Mouse (Mus musculus): ENCODE data around the gene Pard3. TPM values are rescaled to one million over a fixed set of nuclear protein-coding genes. Genes with fewer than 3 reads are reported as not detected.

Pard3 gene
- polyA plus RNA-seq, 1 experiment from 2014 or later: 7.0 TPM

DNA sequence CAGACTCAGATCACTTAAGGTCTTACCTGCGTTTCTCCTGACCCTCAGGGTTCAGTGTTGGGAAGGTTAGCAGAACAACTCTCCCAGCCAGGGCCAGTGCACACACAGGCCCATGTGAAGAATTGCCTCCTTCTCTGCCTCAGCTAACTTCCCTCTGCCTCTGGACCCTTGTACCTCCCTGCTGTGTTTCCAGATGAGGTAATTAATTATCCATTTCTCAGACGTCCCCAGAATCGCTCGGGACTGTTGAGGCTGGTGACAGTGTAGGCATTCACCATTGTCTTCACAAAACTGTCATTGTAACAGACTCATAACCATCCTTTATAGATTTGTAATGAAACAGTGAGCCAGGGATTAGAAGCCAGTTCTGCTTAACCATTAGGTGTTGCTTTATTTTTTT lies 143.8 kb downstream of the Pard3 start:
- H3K27me3 ChIP-seq (ENCODE audit: control insufficient read depth, insufficient read depth, low read depth, low read length): no peaks in the 10 kb centered on the region
- no peak overlapping the region for H3K4me3 ChIP-seq (ENCODE audit: low read depth, low read length)
- H3K9ac ChIP-seq (ENCODE audit: low read depth, low read length): no peak overlapping the region
- H3K9me3 ChIP-seq (replicated peaks; ENCODE audit: control insufficient read depth, low read length): no peaks in the 10 kb centered on the region
- H3K4me2 ChIP-seq (ENCODE audit: low read depth, low read length): no peak overlapping the region
- WGBS (ENCODE audit: insufficient replicate concordance): 44% methylated on average over 4 of the region's 4 CpGs
- ATAC-seq (ENCODE audit: low read depth): no peak
- no peak overlapping the region for H3K27ac ChIP-seq (ENCODE audit: low read length)
- no peaks in the 10 kb centered on the region for H3K4me1 ChIP-seq (ENCODE audit: control insufficient read depth, low read depth, low read length)
- H3K36me3 ChIP-seq (ENCODE audit: control insufficient read depth, insufficient read depth): no peaks in the 10 kb centered on the region

DNA sequence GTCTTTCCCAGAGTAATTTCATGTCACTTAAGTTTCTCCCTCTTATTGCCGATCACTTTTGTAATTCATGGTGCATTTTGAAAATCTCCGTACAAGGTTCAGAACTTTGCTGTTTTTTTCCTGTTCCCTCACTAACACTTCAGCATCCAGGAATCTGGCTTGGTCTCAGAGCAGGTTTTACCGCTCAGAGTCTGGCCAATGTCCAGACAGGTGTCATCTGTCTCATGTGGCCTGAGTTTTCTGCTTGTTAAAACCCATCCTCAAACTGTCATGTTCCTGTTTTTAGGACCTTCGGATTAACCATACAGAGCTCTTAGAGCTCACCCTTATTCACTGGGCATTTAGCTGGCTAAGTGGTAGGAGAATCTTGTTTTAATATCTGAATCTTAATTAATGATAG lies 146.9 kb downstream of the Pard3 start:
- H3K27me3 ChIP-seq (ENCODE audit: control insufficient read depth, insufficient read depth, low read depth, low read length): no peaks in the 10 kb centered on the region
- 71% methylated on average over 4 of the region's 4 CpGs for WGBS (ENCODE audit: insufficient replicate concordance)
- H3K4me2 ChIP-seq (ENCODE audit: low read depth, low read length): no peak overlapping the region
- H3K4me3 ChIP-seq (ENCODE audit: low read depth, low read length): no peak overlapping the region
- no peaks in the 10 kb centered on the region for H3K9me3 ChIP-seq (replicated peaks; ENCODE audit: control insufficient read depth, low read length)
- no peak for ATAC-seq (ENCODE audit: low read depth)
- H3K27ac ChIP-seq (ENCODE audit: low read length): no peak overlapping the region
- no peak overlapping the region for H3K9ac ChIP-seq (ENCODE audit: low read depth, low read length)
- H3K36me3 ChIP-seq (ENCODE audit: control insufficient read depth, insufficient read depth): no peaks in the 10 kb centered on the region
- H3K4me1 ChIP-seq (ENCODE audit: control insufficient read depth, low read depth, low read length): no peaks in the 10 kb centered on the region

DNA sequence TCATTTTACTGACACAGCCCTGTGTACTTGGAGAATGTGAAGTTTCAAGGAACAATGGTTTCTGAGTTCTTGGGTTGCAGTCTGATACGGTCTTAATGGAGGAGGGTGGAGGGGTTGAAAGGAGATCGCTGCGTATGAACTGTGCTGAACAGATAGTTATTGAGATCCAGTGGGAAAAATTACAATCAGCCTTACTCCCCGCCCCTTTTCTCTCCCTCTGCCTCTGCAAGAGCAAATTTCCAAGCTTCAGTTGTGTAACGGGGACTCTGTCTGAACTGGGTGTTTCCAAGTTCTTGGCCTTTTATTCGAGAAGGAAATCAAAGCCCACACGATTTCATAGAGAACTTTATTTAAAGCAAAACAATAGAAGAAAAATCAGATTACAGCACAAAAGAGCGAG lies 150.6 kb downstream of the Pard3 start:
- no peak for ATAC-seq (ENCODE audit: low read depth)
- H3K27me3 ChIP-seq (ENCODE audit: control insufficient read depth, insufficient read depth, low read depth, low read length): no peaks in the 10 kb centered on the region
- H3K4me1 ChIP-seq (ENCODE audit: control insufficient read depth, low read depth, low read length): no peaks in the 10 kb centered on the region
- H3K4me3 ChIP-seq (ENCODE audit: low read depth, low read length): no peak overlapping the region
- H3K9me3 ChIP-seq (replicated peaks; ENCODE audit: control insufficient read depth, low read length): no peaks in the 10 kb centered on the region
- WGBS (ENCODE audit: insufficient replicate concordance): 64% methylated on average over 8 of the region's 8 CpGs
- H3K36me3 ChIP-seq (ENCODE audit: control insufficient read depth, insufficient read depth): no peaks in the 10 kb centered on the region
- no peak overlapping the region for H3K27ac ChIP-seq (ENCODE audit: low read length)
- H3K9ac ChIP-seq (ENCODE audit: low read depth, low read length): no peak overlapping the region
- H3K4me2 ChIP-seq (ENCODE audit: low read depth, low read length): no peak overlapping the region

DNA sequence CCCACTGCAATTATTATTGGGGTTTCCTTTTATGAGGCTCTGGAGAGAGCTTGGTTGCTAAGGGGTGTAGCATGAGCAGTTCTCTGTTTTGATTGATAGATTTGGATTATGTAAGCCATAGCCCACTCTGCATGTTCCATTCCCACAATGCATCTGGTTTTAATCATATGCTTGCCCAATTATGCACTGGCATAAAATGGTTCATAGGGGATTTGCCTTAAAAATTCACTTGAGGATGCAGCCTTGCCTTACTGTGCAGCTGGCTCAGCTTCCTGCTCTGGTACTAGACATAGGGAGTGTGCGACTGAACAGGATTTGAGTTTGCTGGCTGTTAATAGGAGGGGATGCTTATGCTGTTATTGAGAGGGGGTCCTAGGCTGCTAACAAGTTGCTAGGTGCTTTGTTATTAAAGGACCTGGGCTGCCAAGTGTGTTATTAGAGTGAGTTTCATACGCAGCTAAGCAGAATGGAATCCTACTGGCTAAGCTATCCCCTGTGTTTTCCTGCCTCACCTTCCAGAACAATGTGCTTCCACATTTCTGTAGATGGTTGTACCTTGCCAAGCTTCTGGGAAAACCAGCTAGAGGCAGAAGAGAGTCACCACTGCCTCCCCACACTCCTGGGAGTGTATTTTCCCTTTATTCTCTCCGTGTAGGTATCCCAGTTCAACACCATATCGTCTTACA lies 151.2 kb downstream of the Pard3 start:
- no peak overlapping the region for H3K4me2 ChIP-seq (ENCODE audit: low read depth, low read length)
- H3K9me3 ChIP-seq (replicated peaks; ENCODE audit: control insufficient read depth, low read length): no peaks in the 10 kb centered on the region
- H3K9ac ChIP-seq (ENCODE audit: low read depth, low read length): no peak overlapping the region
- no peaks in the 10 kb centered on the region for H3K4me1 ChIP-seq (ENCODE audit: control insufficient read depth, low read depth, low read length)
- WGBS (ENCODE audit: insufficient replicate concordance): 66% methylated on average over 4 of the region's 4 CpGs
- no peak overlapping the region for H3K27ac ChIP-seq (ENCODE audit: low read length)
- no peak for ATAC-seq (ENCODE audit: low read depth)
- no peaks in the 10 kb centered on the region for H3K27me3 ChIP-seq (ENCODE audit: control insufficient read depth, insufficient read depth, low read depth, low read length)
- no peak overlapping the region for H3K4me3 ChIP-seq (ENCODE audit: low read depth, low read length)
- H3K36me3 ChIP-seq (ENCODE audit: control insufficient read depth, insufficient read depth): no peaks in the 10 kb centered on the region

DNA sequence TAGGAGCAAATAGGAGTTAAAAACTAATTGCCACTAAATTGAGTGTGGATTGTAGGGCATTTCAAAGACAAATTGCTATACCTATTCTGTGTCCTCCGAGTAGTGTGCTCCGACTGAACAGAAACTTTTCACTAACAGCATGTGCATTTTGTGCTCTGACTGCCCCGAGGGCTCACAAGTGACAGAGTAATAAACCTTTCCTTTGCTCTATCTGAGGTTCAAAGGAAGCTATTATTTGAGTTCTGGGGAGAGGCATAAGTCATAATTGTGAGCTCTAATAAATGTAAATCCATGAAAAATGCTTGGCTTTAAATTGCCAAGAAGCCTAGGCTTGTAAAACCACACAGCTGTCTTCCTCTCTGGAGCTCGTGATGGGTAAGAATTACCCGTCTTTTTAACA lies 156.5 kb downstream of the Pard3 start:
- WGBS (ENCODE audit: insufficient replicate concordance): 61% methylated on average over 5 of the region's 5 CpGs
- no peak for ATAC-seq (ENCODE audit: low read depth)
- no peak overlapping the region for H3K4me2 ChIP-seq (ENCODE audit: low read depth, low read length)
- no peak overlapping the region for H3K4me3 ChIP-seq (ENCODE audit: low read depth, low read length)
- H3K9me3 ChIP-seq (replicated peaks; ENCODE audit: control insufficient read depth, low read length): no peaks in the 10 kb centered on the region
- H3K27me3 ChIP-seq (ENCODE audit: control insufficient read depth, insufficient read depth, low read depth, low read length): no peaks in the 10 kb centered on the region
- H3K4me1 ChIP-seq (ENCODE audit: control insufficient read depth, low read depth, low read length): no peaks in the 10 kb centered on the region
- H3K36me3 ChIP-seq (ENCODE audit: control insufficient read depth, insufficient read depth): no peaks in the 10 kb centered on the region
- no peak overlapping the region for H3K27ac ChIP-seq (ENCODE audit: low read length)
- H3K9ac ChIP-seq (ENCODE audit: low read depth, low read length): no peak overlapping the region

DNA sequence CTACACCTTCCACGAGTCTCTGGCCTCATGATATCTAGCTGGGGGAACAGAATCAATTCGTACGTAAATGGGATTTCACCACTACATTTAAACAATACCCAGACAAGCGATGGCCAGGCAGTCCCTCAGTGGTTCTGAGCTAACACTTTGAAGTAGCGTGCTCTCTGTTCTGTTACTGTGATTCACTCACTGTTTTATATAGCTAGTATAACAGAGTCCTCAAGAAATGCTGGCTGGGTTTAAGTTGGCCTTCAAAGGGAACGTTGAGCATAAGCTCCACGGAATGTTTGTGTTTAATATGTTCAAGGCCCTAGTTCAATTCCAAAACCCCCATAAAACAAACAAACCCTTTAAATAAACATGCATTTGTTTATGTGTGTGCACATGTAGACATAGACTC lies 156.9 kb downstream of the Pard3 start:
- Histone ChIP-seq H3K4me2 (ENCODE audit: low read depth, low read length) (no peak overlapping the region), H3K9me3 (replicated peaks; ENCODE audit: control insufficient read depth, low read length) (no peaks in the 10 kb centered on the region), H3K36me3 (ENCODE audit: control insufficient read depth, insufficient read depth) (no peaks in the 10 kb centered on the region), H3K4me3 (ENCODE audit: low read depth, low read length) (no peak overlapping the region), H3K27me3 (ENCODE audit: control insufficient read depth, insufficient read depth, low read depth, low read length) (no peaks in the 10 kb centered on the region), H3K27ac (ENCODE audit: low read length) (no peak overlapping the region), H3K9ac (ENCODE audit: low read depth, low read length) (no peak overlapping the region), H3K4me1 (ENCODE audit: control insufficient read depth, low read depth, low read length) (no peaks in the 10 kb centered on the region)
- WGBS (ENCODE audit: insufficient replicate concordance): 58% methylated on average over 7 of the region's 7 CpGs
- ATAC-seq (ENCODE audit: low read depth): no peak

DNA sequence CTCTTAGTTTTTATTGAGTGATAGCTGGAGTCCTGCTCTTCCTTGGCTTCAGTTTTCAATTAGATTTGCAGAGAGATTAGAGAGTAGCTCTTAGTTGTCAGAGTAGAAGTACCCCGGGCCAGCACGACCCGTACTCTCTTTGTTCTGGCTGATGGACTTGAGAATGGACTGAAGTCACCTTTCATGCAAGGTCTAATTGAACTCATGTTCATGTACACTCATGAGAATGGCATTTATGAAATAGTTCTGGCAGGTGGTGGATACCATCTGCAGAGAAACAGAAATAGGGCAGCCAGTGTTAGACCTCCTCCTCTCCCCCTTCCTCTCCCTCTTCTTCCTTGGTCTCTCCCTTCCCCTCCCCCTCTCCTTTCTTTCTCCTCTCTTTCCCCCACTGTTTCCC lies 158.7 kb downstream of the Pard3 start:
- WGBS (ENCODE audit: insufficient replicate concordance): 59% methylated on average over 3 of the region's 3 CpGs
- no peak overlapping the region for H3K4me3 ChIP-seq (ENCODE audit: low read depth, low read length)
- no peaks in the 10 kb centered on the region for H3K27me3 ChIP-seq (ENCODE audit: control insufficient read depth, insufficient read depth, low read depth, low read length)
- H3K4me2 ChIP-seq (ENCODE audit: low read depth, low read length): no peak overlapping the region
- H3K4me1 ChIP-seq (ENCODE audit: control insufficient read depth, low read depth, low read length): no peaks in the 10 kb centered on the region
- H3K9ac ChIP-seq (ENCODE audit: low read depth, low read length): no peak overlapping the region
- no peaks in the 10 kb centered on the region for H3K36me3 ChIP-seq (ENCODE audit: control insufficient read depth, insufficient read depth)
- no peak overlapping the region for H3K27ac ChIP-seq (ENCODE audit: low read length)
- no peaks in the 10 kb centered on the region for H3K9me3 ChIP-seq (replicated peaks; ENCODE audit: control insufficient read depth, low read length)
- ATAC-seq (ENCODE audit: low read depth): no peak

DNA sequence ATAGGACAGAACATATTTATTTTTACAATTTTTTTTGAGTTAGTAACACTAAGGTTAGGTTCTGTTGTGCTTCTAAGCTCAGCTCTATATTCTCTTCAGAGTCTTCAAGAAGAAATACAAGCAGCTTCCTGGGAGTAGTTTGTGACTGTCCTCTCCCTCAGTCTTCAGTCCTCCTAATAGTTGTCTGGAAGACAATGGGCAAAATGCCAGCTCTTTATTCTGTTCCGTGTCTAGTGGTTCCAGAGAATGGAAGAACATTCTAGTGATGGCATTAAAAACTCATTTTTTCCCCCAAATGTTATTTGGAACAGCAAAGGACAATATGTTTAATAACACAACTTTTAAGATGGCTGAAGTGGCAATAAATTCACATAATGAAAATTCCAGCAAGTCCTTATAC lies 163.3 kb downstream of the Pard3 start:
- Histone ChIP-seq H3K4me2 (ENCODE audit: low read depth, low read length) (no peak overlapping the region), H3K27ac (ENCODE audit: low read length) (no peak overlapping the region), H3K36me3 (ENCODE audit: control insufficient read depth, insufficient read depth) (no peaks in the 10 kb centered on the region), H3K27me3 (ENCODE audit: control insufficient read depth, insufficient read depth, low read depth, low read length) (no peaks in the 10 kb centered on the region), H3K9me3 (replicated peaks; ENCODE audit: control insufficient read depth, low read length) (no peaks in the 10 kb centered on the region), H3K4me1 (ENCODE audit: control insufficient read depth, low read depth, low read length) (no peaks in the 10 kb centered on the region), H3K9ac (ENCODE audit: low read depth, low read length) (no peak overlapping the region), H3K4me3 (ENCODE audit: low read depth, low read length) (no peak overlapping the region)
- no peak for ATAC-seq (ENCODE audit: low read depth)
- 37% methylated on average over 1 of the region's 1 CpGs for WGBS (ENCODE audit: insufficient replicate concordance)

DNA sequence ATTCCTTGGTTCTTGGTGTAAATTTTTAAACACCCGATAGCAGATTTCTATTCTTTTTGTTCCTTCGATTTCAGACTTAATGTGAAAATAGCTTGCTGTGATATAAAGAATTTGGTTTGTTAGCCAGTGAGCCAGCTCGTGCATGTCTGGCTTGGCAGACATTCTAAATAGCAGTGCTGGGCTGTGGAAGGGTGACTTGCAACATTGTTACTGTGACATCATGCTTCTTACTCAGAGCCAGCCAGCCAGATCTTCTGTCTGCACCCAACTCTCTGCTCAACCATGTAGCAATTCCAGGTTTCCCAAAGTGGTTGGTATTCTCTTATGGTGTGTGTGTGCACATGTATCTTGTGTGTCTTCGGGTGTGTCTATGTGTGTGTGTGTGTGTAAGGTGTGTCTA lies 163.7 kb downstream of the Pard3 start:
- ATAC-seq (ENCODE audit: low read depth): 0 out of 2 replicates have a peak, but pooled peaks have one; percentile 9
- no peak overlapping the region for H3K9ac ChIP-seq (ENCODE audit: low read depth, low read length)
- no peaks in the 10 kb centered on the region for H3K4me1 ChIP-seq (ENCODE audit: control insufficient read depth, low read depth, low read length)
- H3K27ac ChIP-seq (ENCODE audit: low read length): no peak overlapping the region
- no peaks in the 10 kb centered on the region for H3K27me3 ChIP-seq (ENCODE audit: control insufficient read depth, insufficient read depth, low read depth, low read length)
- no peaks in the 10 kb centered on the region for H3K36me3 ChIP-seq (ENCODE audit: control insufficient read depth, insufficient read depth)
- H3K9me3 ChIP-seq (replicated peaks; ENCODE audit: control insufficient read depth, low read length): no peaks in the 10 kb centered on the region
- H3K4me2 ChIP-seq (ENCODE audit: low read depth, low read length): no peak overlapping the region
- 61% methylated on average over 4 of the region's 4 CpGs for WGBS (ENCODE audit: insufficient replicate concordance)
- no peak overlapping the region for H3K4me3 ChIP-seq (ENCODE audit: low read depth, low read length)

Measured in liver, embryonic 16.5 days (tissue).